Comparison of ENCODE assay signal across 10 mouse cellular contexts in genomic region chr7:96860650-96861049, GRCm38 (mm10).
DNase-seq lines count a peak whose midpoint lies in the region; ATAC-seq and TF ChIP-seq lines count a peak whose summit lies in the region.
"Had no signal": no experiment of that assay in that cellular context is flagged by ENCODE, and none has a peak within 500 bp of the region (broad histone marks: within the 10 kb centered on the region; RNA-seq: fewer than 3 reads in every experiment).

No protein-coding gene starts in this region.

- H3K9me3 ChIP-seq in hindbrain, embryonic 10.5 days: no peaks in the 10 kb centered on the region
- H3K9me3 ChIP-seq in hindbrain, postnatal 0 days (ENCODE audit: low read length): no peaks in the 10 kb centered on the region
- no peaks in the 10 kb centered on the region for H3K9me3 ChIP-seq in liver, postnatal 0 days (ENCODE audit: low read length)
- H3K9me3 ChIP-seq in liver, embryonic 12.5 days (replicated peaks): no peaks in the 10 kb centered on the region
- no peaks in the 10 kb centered on the region for H3K9me3 ChIP-seq in embryonic facial prominence, embryonic 11.5 days (replicated peaks; ENCODE audit: control insufficient read depth, low read length)
- H3K9me3 ChIP-seq: limb, embryonic 13.5 days; midbrain, embryonic 10.5 days had no signal

- H3K36me3 ChIP-seq in hindbrain, embryonic 10.5 days: peaks cover 29% of the 10 kb centered on the region
- H3K36me3 ChIP-seq in hindbrain, postnatal 0 days (ENCODE audit: insufficient read depth, low read length): no peaks in the 10 kb centered on the region
- peaks cover 7% of the 10 kb centered on the region; the same call in 1 of the 2 replicates for H3K36me3 ChIP-seq in liver, postnatal 0 days (replicated peaks; ENCODE audit: insufficient read depth, low read length)
- no peaks in the 10 kb centered on the region for H3K36me3 ChIP-seq in liver, embryonic 12.5 days
- no peaks in the 10 kb centered on the region for H3K36me3 ChIP-seq in embryonic facial prominence, embryonic 11.5 days (replicated peaks; ENCODE audit: control insufficient read depth, insufficient read depth, low read depth, low read length)

- no peak for DNase-seq in hindbrain, embryonic 10.5 days (ENCODE audit: low spot score)
- no peak for DNase-seq in hindbrain, postnatal 0 days (ENCODE audit: low spot score)
- no peak for DNase-seq in liver, postnatal 0 days
- peak; percentile 16 for DNase-seq in Muller cell, postnatal 12 days (ENCODE audit: inconsistent ontology term)
- peak; percentile 43 for DNase-seq in embryonic facial prominence, embryonic 11.5 days (ENCODE audit: low spot score)
- DNase-seq in layer of hippocampus, adult 11-12 months (ENCODE audit: low spot score): no peak
- DNase-seq: cerebellum, postnatal 10 days had no signal

- no peak for TF ChIP-seq CTCF in hindbrain, postnatal 0 days (IDR thresholded peaks at IDR 0.05; ENCODE audit: low read depth)
- TF ChIP-seq CTCF in liver, postnatal 0 days (IDR thresholded peaks at IDR 0.05; ENCODE audit: low read depth): no peak

- no peak overlapping the region for H3K4me2 ChIP-seq in hindbrain, postnatal 0 days (ENCODE audit: low read depth, low read length)
- H3K4me2 ChIP-seq in liver, postnatal 0 days (ENCODE audit: low read depth, low read length): no peak overlapping the region
- H3K4me2 ChIP-seq in liver, embryonic 12.5 days: no peak overlapping the region
- no peak overlapping the region for H3K4me2 ChIP-seq in embryonic facial prominence, embryonic 11.5 days (ENCODE audit: low read depth, low read length)
- H3K4me2 ChIP-seq: limb, embryonic 13.5 days had no signal

- WGBS in hindbrain, embryonic 10.5 days: 72% methylated on average over 4 of the region's 4 CpGs
- WGBS in hindbrain, postnatal 0 days: 59% methylated on average over 4 of the region's 4 CpGs
- 53% methylated on average over 4 of the region's 4 CpGs for WGBS in liver, postnatal 0 days (ENCODE audit: insufficient replicate concordance)
- 52% methylated on average over 4 of the region's 4 CpGs for WGBS in liver, embryonic 12.5 days (ENCODE audit: insufficient replicate concordance)
- 50% methylated on average over 4 of the region's 4 CpGs for WGBS in embryonic facial prominence, embryonic 11.5 days

- TF ChIP-seq EP300 in liver, postnatal 0 days (IDR thresholded peaks at IDR 0.05; ENCODE audit: low read depth): no peak

- no peak overlapping the region for H3K4me3 ChIP-seq in hindbrain, embryonic 10.5 days
- no peak overlapping the region for H3K4me3 ChIP-seq in hindbrain, postnatal 0 days (ENCODE audit: low read length)
- H3K4me3 ChIP-seq in liver, postnatal 0 days (ENCODE audit: low read depth, low read length): no peak overlapping the region
- H3K4me3 ChIP-seq in liver, embryonic 12.5 days: no peak overlapping the region
- H3K4me3 ChIP-seq in embryonic facial prominence, embryonic 11.5 days (ENCODE audit: low read depth, low read length): no peak overlapping the region
- H3K4me3 ChIP-seq: limb, embryonic 13.5 days; midbrain, embryonic 10.5 days had no signal

- H3K9ac ChIP-seq in hindbrain, postnatal 0 days (replicated peaks; ENCODE audit: low read length): no peak overlapping the region
- no peak overlapping the region for H3K9ac ChIP-seq in liver, postnatal 0 days (replicated peaks)
- H3K9ac ChIP-seq in liver, embryonic 12.5 days: no peak overlapping the region
- H3K9ac ChIP-seq in embryonic facial prominence, embryonic 11.5 days (replicated peaks; ENCODE audit: low read length): no peak overlapping the region
- H3K9ac ChIP-seq: limb, embryonic 13.5 days had no signal

- no peak for ATAC-seq in hindbrain, postnatal 0 days
- 0 out of 2 replicates have a peak, but pooled peaks have one; percentile 21 for ATAC-seq in liver, postnatal 0 days
- no peak for ATAC-seq in liver, embryonic 12.5 days
- ATAC-seq in embryonic facial prominence, embryonic 11.5 days (replicated peaks; ENCODE audit: insufficient number of reproducible peaks, low FRiP score, low TSS enrichment, low read depth): 0 out of 2 replicates have a peak, but pooled peaks have one; percentile 49

- H3K27ac ChIP-seq in hindbrain, embryonic 10.5 days: peak overlapping the region; percentile 29; the same call in 1 of the 2 replicates
- no peak overlapping the region for H3K27ac ChIP-seq in hindbrain, postnatal 0 days
- H3K27ac ChIP-seq in liver, postnatal 0 days (ENCODE audit: low read depth): no peak overlapping the region
- no peak overlapping the region for H3K27ac ChIP-seq in liver, embryonic 12.5 days
- H3K27ac ChIP-seq in embryonic facial prominence, embryonic 11.5 days (replicated peaks; ENCODE audit: low read depth, low read length): no peak overlapping the region
- H3K27ac ChIP-seq: limb, embryonic 13.5 days; midbrain, embryonic 10.5 days had no signal

- peaks cover 10% of the 10 kb centered on the region for H3K4me1 ChIP-seq in hindbrain, embryonic 10.5 days (replicated peaks)
- H3K4me1 ChIP-seq in hindbrain, postnatal 0 days (ENCODE audit: insufficient read depth, low read length): peaks cover 5% of the 10 kb centered on the region
- no peaks in the 10 kb centered on the region for H3K4me1 ChIP-seq in liver, postnatal 0 days (ENCODE audit: insufficient read depth)
- no peaks in the 10 kb centered on the region for H3K4me1 ChIP-seq in liver, embryonic 12.5 days
- H3K4me1 ChIP-seq in embryonic facial prominence, embryonic 11.5 days (ENCODE audit: control insufficient read depth, insufficient read depth, low read length): no peaks in the 10 kb centered on the region; the same call in 1 of the 2 replicates

- no peaks in the 10 kb centered on the region for H3K27me3 ChIP-seq in hindbrain, embryonic 10.5 days (ENCODE audit: insufficient read depth, poor library complexity, severe bottlenecking)
- no peaks in the 10 kb centered on the region for H3K27me3 ChIP-seq in hindbrain, postnatal 0 days (ENCODE audit: insufficient read depth, low read length)
- no peaks in the 10 kb centered on the region for H3K27me3 ChIP-seq in liver, postnatal 0 days (ENCODE audit: insufficient read depth, low read length)
- H3K27me3 ChIP-seq in liver, embryonic 12.5 days (replicated peaks): 0 out of 2 replicates have a peak, but pooled peaks cover 4% of the 10 kb centered on the region
- H3K27me3 ChIP-seq in embryonic facial prominence, embryonic 11.5 days (ENCODE audit: control insufficient read depth, insufficient read depth, low read length): no peaks in the 10 kb centered on the region
- H3K27me3 ChIP-seq: limb, embryonic 13.5 days had no signal

Comparison
In these comparisons a context has a peak if more than half of its experiments do, and no peak if none do; other contexts are left out.
1. ATAC-seq: peak in liver, postnatal 0 days (single experiment) and embryonic facial prominence, embryonic 11.5 days (single experiment); none in hindbrain, postnatal 0 days (single experiment) and liver, embryonic 12.5 days (single experiment).
2. DNase-seq: peak in Muller cell, postnatal 12 days (single experiment) and embryonic facial prominence, embryonic 11.5 days (single experiment); none in hindbrain, embryonic 10.5 days (single experiment), hindbrain, postnatal 0 days (single experiment), liver, postnatal 0 days (single experiment) and layer of hippocampus, adult 11-12 months (single experiment).